Mouse (Mus musculus) liver, embryonic 11.5 days (tissue): ENCODE results near the gene Rnasel. TPM values are rescaled to one million over a fixed set of nuclear protein-coding genes. Genes with fewer than 3 reads are reported as not detected.
"Not testable (repeated sequence)": the region's sequence is repeated elsewhere in the genome, so short reads cannot be mapped to it uniquely, and the experiment has no call there.

Experiments used
- ATAC-seq: fragments of 200-750 bp; cut with Nextera tagmentation; replicated peaks from 2 replicates; pipeline ENCODE4 v1.8.0; 2017; ENCODE audit warnings: moderate number of reproducible peaks, mild to moderate bottlenecking, moderate TSS enrichment, moderate library complexity; ENCODE audit not compliant: low FRiP score
- DNase-seq: peaks from one replicate; pipeline ENCODE4 v3.0.0-alpha.2; 2017; ENCODE audit warnings: low spot score
- H3K27ac ChIP-seq: fragments of 300-500 bp; sonication (generic); 2 replicates; pipeline ENCODE4 v1.5.1; 2014; ENCODE audit warnings: mild to moderate bottlenecking, low read depth, low read length, control low read depth
- H3K27me3 ChIP-seq: fragments of 300-500 bp; sonication (generic); replicated peaks from 2 replicates; pipeline ENCODE4 v1.6.1; 2014; ENCODE audit warnings: low read length, mixed read lengths; ENCODE audit not compliant: control insufficient read depth, insufficient read depth
- H3K36me3 ChIP-seq: fragments of 300-500 bp; sonication (generic); 2 replicates; pipeline ENCODE4 v1.6.1; 2014; ENCODE audit warnings: mild to moderate bottlenecking, low read length, moderate library complexity, mixed read lengths; ENCODE audit not compliant: control insufficient read depth, insufficient read depth
- H3K4me1 ChIP-seq: fragments of 300-500 bp; sonication (generic); replicated peaks from 2 replicates; pipeline ENCODE4 v1.6.1; 2014; ENCODE audit warnings: low read length, mixed read lengths; ENCODE audit not compliant: control insufficient read depth, insufficient read depth
- H3K4me2 ChIP-seq: fragments of 300-500 bp; sonication (generic); 2 replicates; pipeline ENCODE4 v1.6.1; 2014; ENCODE audit warnings: mild to moderate bottlenecking, control low read depth, moderate library complexity
- H3K4me3 ChIP-seq: fragments of 300-500 bp; sonication (generic); 2 replicates; pipeline ENCODE4 v1.5.1; 2014; ENCODE audit warnings: low read depth, low read length, control low read depth
- H3K9ac ChIP-seq: fragments of 300-500 bp; sonication (generic); 2 replicates; pipeline ENCODE4 v1.6.1; 2014; ENCODE audit warnings: low read depth, low read length, control low read depth
- H3K9me3 ChIP-seq: fragments of 300-500 bp; sonication (generic); 2 replicates; pipeline ENCODE4 v1.6.1; 2016; ENCODE audit warnings: low read length, inconsistent platforms, mixed read lengths; ENCODE audit not compliant: control insufficient read depth
- WGBS: fragments of 180-500 bp; shearing (Covaris S2); extraction: QIAGEN DNeasy Blood & Tissue Kit; methylation state at CpG from one replicate; pipeline ENCODE4 v1.1.7; 2014; 5-methylcytosine and 5-hydroxymethylcytosine counted together
- polyA plus RNA-seq: library from polyadenylated mRNA; unstranded; fragments of >200 nt; fragmentation: Nextera tagmentation; extraction: Ambion mirVana; gene quantifications from 2 replicates; pipeline ENCODE4 v1.2.1, GENCODE M21; 2014

The Rnasel gene
- polyA plus RNA-seq, 1 experiment from 2014 or later, result 7.2 TPM

GRCm38 (mm10) chr1:153751763-153752301 is 2.6 kb downstream of the Rnasel start:
- Histone ChIP-seq H3K27me3 (no peaks in the 10 kb centered on the region), H3K27ac (peak overlapping the region; percentile 39), H3K4me1 (peaks cover 11% of the 10 kb centered on the region), H3K9me3 (no peaks in the 10 kb centered on the region), H3K4me3 (peak overlapping the region; percentile 41), H3K4me2 (peak overlapping the region; percentile 69), H3K36me3 (no peaks in the 10 kb centered on the region), H3K9ac (peak overlapping the region; percentile 49)
- DNase-seq (no peak), ATAC-seq (peak; percentile 70)
- WGBS, result 18% methylated on average over 13 of the region's 13 CpGs

- Histone ChIP-seq H3K4me2 (peak overlapping the region; percentile 69), H3K36me3 (no peaks in the 10 kb centered on the region), H3K27ac (no peak overlapping the region), H3K4me1 (peaks cover 11% of the 10 kb centered on the region), H3K9ac (no peak overlapping the region), H3K9me3 (no peaks in the 10 kb centered on the region), H3K4me3 (peak overlapping the region; percentile 41), H3K27me3 (no peaks in the 10 kb centered on the region)
- 68% methylated on average over 6 of the region's 6 CpGs for WGBS
- DNase-seq, result no peak
- no peak for ATAC-seq
These were observed 3.3 kb downstream of the Rnasel start for GRCm38 (mm10) chr1:153752521-153752920.

DNA sequence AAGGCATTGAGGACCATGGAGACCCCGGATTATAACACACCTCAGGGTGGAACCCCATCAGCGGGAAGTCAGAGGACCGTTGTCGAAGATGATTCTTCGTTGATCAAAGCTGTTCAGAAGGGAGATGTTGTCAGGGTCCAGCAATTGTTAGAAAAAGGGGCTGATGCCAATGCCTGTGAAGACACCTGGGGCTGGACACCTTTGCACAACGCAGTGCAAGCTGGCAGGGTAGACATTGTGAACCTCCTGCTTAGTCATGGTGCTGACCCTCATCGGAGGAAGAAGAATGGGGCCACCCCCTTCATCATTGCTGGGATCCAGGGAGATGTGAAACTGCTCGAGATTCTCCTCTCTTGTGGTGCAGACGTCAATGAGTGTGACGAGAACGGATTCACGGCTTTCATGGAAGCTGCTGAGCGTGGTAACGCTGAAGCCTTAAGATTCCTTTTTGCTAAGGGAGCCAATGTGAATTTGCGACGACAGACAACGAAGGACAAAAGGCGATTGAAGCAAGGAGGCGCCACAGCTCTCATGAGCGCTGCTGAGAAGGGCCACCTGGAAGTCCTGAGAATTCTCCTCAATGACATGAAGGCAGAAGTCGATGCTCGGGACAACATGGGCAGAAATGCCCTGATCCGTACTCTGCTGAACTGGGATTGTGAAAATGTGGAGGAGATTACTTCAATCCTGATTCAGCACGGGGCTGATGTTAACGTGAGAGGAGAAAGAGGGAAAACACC is 4.7 kb downstream of the Rnasel start:
- peaks cover 8% of the 10 kb centered on the region for H3K4me1 ChIP-seq
- H3K9ac ChIP-seq, result no peak overlapping the region
- DNase-seq, result no peak
- 74% methylated on average over 25 of the region's 25 CpGs for WGBS
- H3K36me3 ChIP-seq, result no peaks in the 10 kb centered on the region
- ATAC-seq, result no peak
- H3K4me2 ChIP-seq, result no peak overlapping the region
- H3K27ac ChIP-seq, result no peak overlapping the region
- no peak overlapping the region for H3K4me3 ChIP-seq
- no peaks in the 10 kb centered on the region for H3K27me3 ChIP-seq
- H3K9me3 ChIP-seq, result no peaks in the 10 kb centered on the region

DNA sequence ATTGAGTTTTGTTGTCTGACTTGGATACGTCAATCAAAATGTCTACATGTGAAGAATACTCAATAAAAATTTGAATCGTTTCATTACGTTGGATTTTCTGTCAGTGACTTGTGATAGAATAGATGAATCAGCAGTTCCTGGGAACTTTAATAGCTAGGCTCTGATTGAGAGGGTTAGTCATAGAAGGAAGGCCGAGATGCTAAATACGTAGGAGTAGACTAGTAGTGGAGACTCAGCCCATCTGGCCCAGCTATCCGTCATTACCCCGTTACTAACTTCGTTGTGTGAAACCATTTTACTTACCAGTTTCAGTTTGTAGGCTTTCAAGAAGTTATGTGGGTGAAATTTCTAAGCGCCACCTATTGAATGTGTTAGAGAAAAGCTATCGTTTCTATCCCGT is 14.9 kb downstream of the Rnasel start:
- DNase-seq, result no peak
- Histone ChIP-seq H3K27me3 (no peaks in the 10 kb centered on the region), H3K4me3 (no peak overlapping the region), H3K36me3 (no peaks in the 10 kb centered on the region), H3K4me1 (no peaks in the 10 kb centered on the region), H3K4me2 (no peak overlapping the region), H3K9ac (no peak overlapping the region), H3K9me3 (no peaks in the 10 kb centered on the region), H3K27ac (no peak overlapping the region)
- WGBS, result 85% methylated on average over 11 of the region's 11 CpGs
- ATAC-seq, result no peak

DNA sequence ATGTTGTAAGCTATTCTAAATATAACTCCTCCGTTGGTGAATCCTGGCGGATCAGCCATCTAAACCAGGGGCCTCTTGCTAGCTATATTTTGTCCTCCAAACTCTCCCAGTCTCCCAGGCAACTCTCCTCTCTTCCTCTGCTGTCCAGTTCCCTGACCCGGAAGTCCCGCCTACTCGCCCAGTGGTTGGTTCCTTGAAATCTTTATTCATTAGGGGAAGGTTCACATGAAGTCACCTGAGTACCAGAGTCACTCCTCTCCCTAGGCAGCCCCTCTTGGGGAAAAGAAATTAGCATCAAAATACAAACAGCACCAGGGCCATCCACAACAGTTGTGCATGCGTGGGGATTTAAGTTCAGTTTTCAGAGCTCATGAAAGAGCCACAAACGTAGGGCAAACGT is 17.1 kb downstream of the Rnasel start:
- Histone ChIP-seq H3K4me3 (no peak overlapping the region), H3K36me3 (no peaks in the 10 kb centered on the region), H3K27me3 (no peaks in the 10 kb centered on the region), H3K27ac (no peak overlapping the region), H3K4me2 (no peak overlapping the region), H3K9me3 (no peaks in the 10 kb centered on the region), H3K4me1 (no peaks in the 10 kb centered on the region), H3K9ac (no peak overlapping the region)
- ATAC-seq, result no peak
- 59% methylated on average over 8 of the region's 8 CpGs for WGBS
- no peak for DNase-seq

- no peaks in the 10 kb centered on the region for H3K36me3 ChIP-seq
- 83% methylated on average over 1 of the region's 1 CpGs for WGBS
- H3K9ac ChIP-seq, result no peak overlapping the region
- no peaks in the 10 kb centered on the region for H3K27me3 ChIP-seq
- no peak overlapping the region for H3K4me2 ChIP-seq
- H3K27ac ChIP-seq, result no peak overlapping the region
- H3K4me1 ChIP-seq, result no peaks in the 10 kb centered on the region
- no peaks in the 10 kb centered on the region for H3K9me3 ChIP-seq
- no peak for DNase-seq
- no peak overlapping the region for H3K4me3 ChIP-seq
- no peak for ATAC-seq
These were observed 18.1 kb downstream of the Rnasel start for GRCm38 (mm10) chr1:153767281-153767680.

DNA sequence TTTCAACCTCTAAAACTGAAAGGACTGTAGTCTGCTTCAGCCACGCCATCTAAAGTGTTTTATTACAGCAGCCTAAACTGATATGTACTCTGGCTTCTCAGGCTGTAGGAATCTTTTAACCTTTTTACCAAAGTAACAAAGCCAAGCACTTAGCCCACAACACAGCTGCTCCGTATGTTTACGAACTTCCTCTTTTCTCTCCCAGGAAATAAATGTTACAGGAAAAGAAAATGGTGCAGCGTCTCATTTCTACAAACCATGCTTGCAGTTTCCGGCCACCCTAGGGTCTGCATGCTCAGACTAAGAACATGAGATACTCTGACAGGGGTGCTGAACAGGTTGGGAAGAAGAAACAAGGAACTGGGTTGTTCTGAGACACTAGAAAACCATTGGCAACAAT is 19.2 kb downstream of the Rnasel start:
- Histone ChIP-seq H3K36me3 (no peaks in the 10 kb centered on the region), H3K9ac (no peak overlapping the region), H3K4me2 (no peak overlapping the region), H3K4me1 (no peaks in the 10 kb centered on the region), H3K9me3 (no peaks in the 10 kb centered on the region), H3K27me3 (no peaks in the 10 kb centered on the region), H3K4me3 (no peak overlapping the region), H3K27ac (no peak overlapping the region)
- DNase-seq, result no peak
- 57% methylated on average over 5 of the region's 5 CpGs for WGBS
- no peak for ATAC-seq

DNA sequence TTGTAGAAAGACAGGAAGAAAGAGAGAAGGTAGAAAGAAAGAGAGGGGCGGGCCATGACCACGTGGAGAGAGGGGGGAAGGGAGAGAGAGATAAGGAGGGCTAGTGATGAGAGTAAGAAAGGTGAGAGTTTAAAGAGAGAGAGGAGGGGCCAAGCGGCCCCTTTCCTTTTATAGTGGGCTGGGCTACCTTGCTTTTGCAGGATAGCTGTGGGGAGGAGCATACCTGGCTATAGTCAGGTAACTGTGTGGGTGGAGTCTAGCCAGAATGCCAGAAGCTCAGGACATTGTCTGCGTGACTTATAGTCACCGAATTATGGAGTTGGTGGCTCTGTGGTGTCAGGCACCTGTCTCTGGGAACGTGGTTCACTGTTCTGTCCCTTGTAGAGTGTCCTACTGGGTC is 20.3 kb downstream of the Rnasel start:
- DNase-seq, H3K4me2 ChIP-seq, ATAC-seq, H3K9me3 ChIP-seq, H3K27ac ChIP-seq, H3K27me3 ChIP-seq, H3K4me1 ChIP-seq, H3K9ac ChIP-seq, H3K4me3 ChIP-seq, H3K36me3 ChIP-seq: not testable (repeated sequence)
- 59% methylated on average over 6 of the region's 6 CpGs for WGBS
